Mouse (Mus musculus) ovary, postnatal 10 days (tissue): ENCODE data around the gene Ppfia4.

Source experiments
- DNase-seq: peaks from one replicate; pipeline ENCODE4 v3.0.0; 2022; ENCODE audit warnings: low spot score

Ppfia4 gene

DNA sequence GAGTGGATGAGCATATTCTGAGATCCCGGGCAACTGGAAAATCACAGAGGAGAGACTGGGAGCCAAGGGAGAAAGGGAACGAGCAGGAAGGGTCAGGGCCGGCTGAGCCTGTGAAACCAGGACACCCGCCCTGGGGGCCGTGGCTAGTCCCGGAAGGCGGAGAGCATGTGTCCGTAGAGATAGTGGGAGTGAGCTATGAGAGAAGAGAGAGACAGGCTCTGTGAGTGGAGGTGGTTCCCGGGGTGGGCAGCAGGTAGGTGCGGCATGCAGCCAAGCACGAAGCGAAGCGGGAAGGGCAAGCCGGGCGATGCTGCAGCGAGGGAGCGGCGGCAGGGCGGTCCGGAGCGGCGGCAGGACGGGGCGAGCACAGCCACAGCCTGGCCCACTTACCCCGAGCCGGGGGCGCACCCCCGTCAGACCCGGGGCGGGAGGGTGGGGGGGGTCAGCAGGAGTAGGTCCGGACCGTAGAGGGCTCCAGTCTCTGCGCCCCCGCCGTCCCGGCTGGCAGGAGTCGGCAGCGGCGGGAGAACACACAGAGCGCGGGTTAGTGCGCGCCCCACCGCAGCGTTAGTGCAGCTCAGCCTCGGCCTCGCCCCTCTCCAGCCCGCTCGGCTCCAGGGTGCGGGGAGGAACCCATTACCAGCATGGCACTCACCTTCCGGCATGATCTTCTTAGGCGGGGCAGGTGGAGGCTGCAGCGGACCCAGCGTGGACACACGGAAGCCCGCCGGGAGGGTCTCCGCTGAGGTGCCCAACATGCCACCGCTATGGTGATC, 33.9 kb downstream of the Ppfia4 start:
- peak; percentile 31 for DNase-seq

DNA sequence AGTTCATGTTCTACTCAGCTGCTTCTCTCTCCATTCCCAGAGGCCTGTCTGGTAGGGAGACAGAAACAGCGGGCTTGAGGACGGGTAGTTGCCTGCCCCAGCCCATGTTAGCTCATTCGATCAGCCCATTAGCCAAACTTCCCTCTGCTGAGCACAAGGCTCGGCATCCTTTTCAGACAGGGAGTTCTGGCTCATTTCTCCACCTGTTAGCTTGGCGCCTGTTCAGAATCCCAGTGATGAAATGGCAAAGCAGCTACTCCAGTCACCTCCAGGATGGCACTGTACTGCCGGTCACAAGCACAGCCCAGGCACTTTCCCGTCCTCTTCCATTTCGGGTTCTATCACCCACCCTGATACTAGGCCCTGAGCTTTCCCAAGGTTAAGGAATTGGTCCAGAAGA, 35.5 kb downstream of the Ppfia4 start:
- no peak for DNase-seq

DNA sequence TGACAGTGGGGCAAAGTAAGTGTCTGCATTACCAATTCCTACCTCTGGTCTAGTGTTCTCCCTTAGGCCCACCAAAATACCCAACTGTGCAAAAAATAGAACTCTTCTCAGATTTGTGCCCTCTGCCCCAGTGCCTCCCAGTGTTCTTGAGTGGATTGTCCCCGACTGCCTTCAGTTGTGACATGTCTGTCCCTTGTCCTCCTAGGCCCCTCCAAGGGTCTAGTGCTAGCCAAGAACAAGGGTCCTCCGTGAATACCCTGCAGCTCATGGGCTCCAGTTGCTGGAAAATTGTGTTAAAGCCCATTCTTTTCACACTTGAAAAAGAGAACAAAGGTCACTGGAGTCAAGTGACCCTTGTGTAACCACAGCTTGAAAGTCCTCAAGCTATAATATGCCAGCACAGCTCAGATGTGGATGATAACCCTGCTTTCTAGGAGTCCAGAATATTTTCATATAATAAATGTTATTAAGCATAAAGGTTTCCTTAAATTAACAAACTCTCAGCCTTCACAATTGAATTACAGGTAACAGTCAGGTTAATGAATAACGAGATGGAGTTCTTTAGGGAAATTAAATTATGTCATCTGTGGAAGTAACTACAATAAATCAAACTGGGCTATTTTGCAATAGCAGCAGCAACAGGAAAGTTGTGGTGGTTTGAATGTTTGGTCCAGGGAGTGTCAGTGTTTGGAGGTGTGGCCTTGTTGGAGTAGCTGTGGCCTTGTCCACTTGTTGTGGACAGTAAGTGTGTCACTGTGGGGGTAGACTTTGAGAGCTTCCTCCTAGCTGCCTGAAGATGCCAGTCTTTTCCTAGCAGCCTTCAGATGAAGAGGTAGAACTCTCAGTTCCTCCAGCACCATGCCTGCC, 38.8 kb downstream of the Ppfia4 start:
- DNase-seq: no peak

DNA sequence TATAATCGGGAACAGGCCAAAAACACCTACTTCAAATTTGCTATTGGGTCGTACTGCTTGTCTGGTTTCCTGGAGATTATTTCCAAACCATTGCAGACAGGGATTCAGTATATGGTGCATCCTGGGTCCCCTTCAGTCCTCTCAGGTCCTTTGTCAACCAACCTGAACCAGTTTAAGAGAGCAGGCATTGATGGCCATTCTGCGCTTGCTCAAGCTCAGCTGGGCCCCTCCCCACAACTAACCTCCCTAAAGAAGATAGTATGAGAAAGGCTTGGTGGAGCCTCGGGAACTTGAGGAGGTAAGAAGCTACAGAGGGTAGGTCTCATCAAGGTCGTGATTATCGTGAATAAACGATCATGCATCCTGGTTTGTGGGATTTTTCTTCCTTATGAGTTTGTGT, 39.5 kb downstream of the Ppfia4 start:
- no peak for DNase-seq

DNA sequence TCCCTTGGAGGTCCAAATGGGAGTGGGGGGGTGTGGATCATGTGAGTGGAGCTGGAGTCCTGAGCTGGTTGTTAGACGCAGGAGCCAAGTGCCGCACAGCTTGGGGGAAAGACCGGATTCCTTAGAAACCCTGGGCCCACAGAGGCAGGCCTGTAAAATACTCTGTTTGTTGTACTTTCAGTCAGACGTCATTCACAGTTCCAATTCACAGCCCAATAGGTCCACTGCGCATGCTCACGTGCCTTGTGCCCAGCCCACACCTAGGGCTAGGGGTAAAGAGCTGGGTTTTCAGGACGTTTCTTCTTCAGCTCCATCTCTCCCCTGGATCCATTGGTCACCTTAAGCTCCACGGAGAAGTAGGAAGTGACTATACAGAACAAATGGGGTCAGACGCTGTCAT, 40.1 kb downstream of the Ppfia4 start:
- DNase-seq: no peak

- DNase-seq: no peak
These were observed 40.7 kb downstream of the Ppfia4 start for GRCm38 (mm10) chr1:134292073-134292472.

GRCm38 (mm10) chr1:134291555-134291954, 41.2 kb downstream of the Ppfia4 start:
- no peak for DNase-seq

DNA sequence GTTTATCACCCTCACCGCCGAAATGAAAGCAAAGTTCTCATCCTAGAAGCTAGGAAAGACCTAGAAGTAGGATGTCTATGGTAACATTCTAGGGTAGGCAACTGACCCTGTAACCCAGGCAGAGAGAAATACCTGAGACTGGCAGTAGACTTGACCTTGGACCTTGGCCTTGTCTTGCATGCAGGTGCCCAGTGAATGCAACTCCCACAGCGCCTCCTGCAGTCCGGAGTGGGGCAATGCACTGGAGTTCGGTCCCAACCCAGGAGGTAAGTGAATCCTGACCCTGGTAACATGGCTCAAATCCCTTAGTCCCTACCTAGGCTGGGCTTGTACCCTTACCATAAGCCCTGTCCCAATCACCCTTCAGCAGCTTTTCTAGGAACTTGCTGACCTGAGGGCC, 41.8 kb downstream of the Ppfia4 start:
- no peak for DNase-seq

- no peak for DNase-seq
These were observed 42.4 kb downstream of the Ppfia4 start for GRCm38 (mm10) chr1:134290300-134290699.

DNA sequence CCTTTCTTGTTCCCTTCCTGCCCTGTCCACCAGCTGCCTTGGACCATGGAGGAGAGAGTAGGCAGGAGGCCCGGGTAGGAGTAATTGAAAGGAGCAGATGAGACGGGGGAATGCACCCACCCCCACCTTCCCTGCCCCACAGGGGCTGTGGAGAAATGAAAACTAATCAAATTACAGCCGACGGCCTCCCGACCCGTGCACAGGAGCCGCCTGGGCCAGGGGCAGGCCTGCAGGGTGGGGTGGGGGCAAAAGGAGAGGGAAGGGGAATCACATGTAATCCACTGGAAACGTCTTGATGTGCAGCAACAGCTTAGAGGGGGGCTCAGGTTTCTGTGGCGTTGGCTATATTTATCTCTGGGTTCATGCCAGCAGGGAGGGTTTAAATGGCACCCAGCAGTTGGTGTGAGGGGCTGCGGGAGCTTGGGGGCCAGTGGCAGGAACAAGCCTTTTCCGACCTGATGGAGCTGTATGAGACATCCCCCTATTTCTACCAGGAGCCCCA, 43.1 kb downstream of the Ppfia4 start, which contains the start of gene Myog:
Gene Myog, plus strand, starts transcription at position 392 of the 502 bp plus-strand sequence.
- DNase-seq: no peak

GRCm38 (mm10) chr1:134288239-134288638, 44.5 kb downstream of the Ppfia4 start:
- no peak for DNase-seq

GRCm38 (mm10) chr1:134285458-134286120, 47.1 kb downstream of the Ppfia4 start:
- DNase-seq: no peak

GRCm38 (mm10) chr1:134283108-134283507, 49.6 kb downstream of the Ppfia4 start:
- no peak for DNase-seq

GRCm38 (mm10) chr1:134282342-134282741, 50.4 kb downstream of the Ppfia4 start:
- no peak for DNase-seq

GRCm38 (mm10) chr1:134281563-134281962, 51.2 kb downstream of the Ppfia4 start:
- DNase-seq: no peak

GRCm38 (mm10) chr1:134280174-134280573, 52.6 kb downstream of the Ppfia4 start:
- no peak for DNase-seq

DNA sequence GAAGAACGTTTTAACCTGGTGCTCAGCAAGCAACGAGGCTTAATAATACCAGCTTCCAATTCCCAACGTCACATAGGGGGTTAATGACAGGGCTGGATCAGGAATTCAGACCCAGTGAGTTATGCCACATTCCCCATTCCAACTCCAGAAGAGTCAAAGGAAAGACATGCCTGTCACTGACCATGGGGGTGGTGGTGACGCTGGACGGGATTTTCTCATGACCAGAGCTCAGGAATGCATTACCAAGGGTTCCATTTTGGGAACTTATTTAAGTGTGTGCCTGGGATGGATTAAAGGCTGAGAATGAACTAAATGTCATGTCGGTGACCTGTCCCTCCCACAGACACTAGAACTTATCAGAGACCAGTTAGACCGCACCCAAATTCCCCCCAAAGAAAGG, 55.9 kb downstream of the Ppfia4 start:
- DNase-seq: no peak

GRCm38 (mm10) chr1:134275616-134276464, 56.9 kb downstream of the Ppfia4 start:
- no peak for DNase-seq

- no peak for DNase-seq
These were observed 58.2 kb downstream of the Ppfia4 start for GRCm38 (mm10) chr1:134274483-134274920.

DNA sequence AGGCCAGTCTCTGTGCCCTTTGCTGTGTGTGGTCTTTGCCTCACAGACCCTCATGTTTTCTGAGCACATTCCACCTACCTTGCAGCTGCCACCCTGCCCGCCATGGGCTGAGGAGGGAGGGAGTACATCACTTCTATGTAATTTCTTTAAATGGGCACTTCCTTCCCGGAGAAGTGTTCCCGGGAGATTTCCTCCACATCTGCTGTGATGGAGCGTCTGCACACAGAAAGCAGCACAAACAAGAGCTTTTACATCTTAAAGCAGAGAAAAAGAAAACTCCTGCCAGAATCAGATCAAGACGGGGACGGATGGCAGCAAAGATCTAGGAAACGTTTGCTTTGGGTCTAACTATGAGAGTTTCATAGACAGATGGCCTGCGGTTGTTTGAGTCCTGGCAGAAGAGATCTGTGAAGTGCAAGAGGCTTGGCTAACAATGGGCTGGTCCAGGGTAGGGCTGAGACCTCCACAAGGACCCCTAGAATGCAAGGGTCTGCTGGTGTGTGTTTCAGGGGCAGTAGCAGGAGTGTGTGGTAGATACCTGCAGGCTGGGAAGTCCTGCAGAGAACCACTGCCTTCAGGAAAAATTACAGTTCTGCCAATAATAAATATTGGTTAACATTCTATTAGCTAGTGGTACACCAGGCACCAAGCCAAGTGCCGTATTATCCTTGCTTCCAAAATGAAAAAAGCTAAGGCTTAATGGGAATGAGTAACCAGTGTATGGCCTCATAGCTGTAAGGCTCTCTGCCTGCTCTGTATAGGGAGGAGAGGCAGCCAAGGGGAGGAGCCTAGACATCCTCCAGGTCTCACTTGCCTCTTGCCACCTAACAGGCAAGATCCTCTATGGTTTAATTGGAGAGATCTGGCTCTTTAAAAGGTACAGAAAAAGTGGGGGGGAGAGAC, 59.0 kb downstream of the Ppfia4 start:
- no peak for DNase-seq
